24 mouse cellular contexts compared by ENCODE assay signal in the genomic region with DNA sequence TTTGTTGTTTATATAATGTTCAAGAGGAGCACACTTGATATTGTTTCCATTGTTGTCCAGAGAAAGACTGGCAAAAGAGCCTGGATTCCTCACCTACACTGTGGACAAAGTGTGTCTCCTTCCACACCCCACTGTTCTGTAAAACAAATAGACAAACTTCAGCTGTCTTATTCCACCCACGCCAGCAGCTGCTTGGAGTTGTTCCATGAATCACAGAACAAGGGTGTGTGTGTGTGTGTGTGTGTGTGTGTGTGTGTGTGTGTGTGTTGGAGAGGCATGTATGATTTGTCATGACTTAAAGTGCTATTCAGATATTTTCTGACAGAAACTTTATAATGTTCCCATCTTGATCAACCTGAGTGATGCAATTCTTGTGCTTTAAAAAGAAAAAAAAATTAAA.
A peak's percentile ranks its signal among the peaks of the same experiment; 100 is the strongest.
DNase-seq lines count a peak whose midpoint lies in the region; ATAC-seq and TF ChIP-seq lines count a peak whose summit lies in the region.
"Had no signal": no experiment of that assay in that cellular context is flagged by ENCODE, and none has a peak within 500 bp of the region (broad histone marks: within the 10 kb centered on the region; RNA-seq: fewer than 3 reads in every experiment).

No protein-coding gene starts in this region.

- no peak for ATAC-seq in heart, embryonic 11.5 days (replicated peaks; ENCODE audit: insufficient number of reproducible peaks, low FRiP score, low TSS enrichment)
- no peak for ATAC-seq in liver, embryonic 11.5 days (replicated peaks; ENCODE audit: low FRiP score)
- ATAC-seq: forebrain, embryonic 16.5 days; inflammation-experienced regulatory T-cells, adult 6 months had no signal

- no peaks in the 10 kb centered on the region for H3K4me1 ChIP-seq in heart, adult 2 months (ENCODE audit: control insufficient read depth, insufficient read depth, low read length)
- no peaks in the 10 kb centered on the region for H3K4me1 ChIP-seq in heart, embryonic 11.5 days (ENCODE audit: control insufficient read depth, insufficient read depth, low read length)
- H3K4me1 ChIP-seq in liver, embryonic 11.5 days (replicated peaks; ENCODE audit: control insufficient read depth, insufficient read depth, low read length), result no peaks in the 10 kb centered on the region
- H3K4me1 ChIP-seq: embryonic facial prominence, embryonic 13.5 days; heart, embryonic 15.5 days; hindbrain, embryonic 13.5 days; limb, embryonic 12.5 days; liver, embryonic 13.5 days; lung, embryonic 15.5 days; midbrain, embryonic 12.5 days; neural tube, embryonic 13.5 days had no signal

- no peak for TF ChIP-seq CTCF in heart, adult 2 months (IDR thresholded peaks at IDR 0.05)

- no peak overlapping the region for H3K4me2 ChIP-seq in heart, embryonic 11.5 days
- no peak overlapping the region for H3K4me2 ChIP-seq in liver, embryonic 11.5 days
- H3K4me2 ChIP-seq: embryonic facial prominence, embryonic 13.5 days; heart, embryonic 15.5 days; hindbrain, embryonic 13.5 days; limb, embryonic 12.5 days; liver, embryonic 13.5 days; lung, embryonic 15.5 days; midbrain, embryonic 12.5 days; neural tube, embryonic 13.5 days had no signal

- no peak for TF ChIP-seq EP300 in heart, adult 2 months (IDR thresholded peaks at IDR 0.05; ENCODE audit: insufficient read depth, low read depth, low read length)

- DNase-seq in heart, adult 2 months, result peak; percentile 14 to 26
- DNase-seq in left cerebral cortex, postnatal 14 days (ENCODE audit: low spot score in 2 of 2), result peak; percentile 25 to 59
- no peak for DNase-seq in left cerebral cortex, postnatal 4 days
- DNase-seq in Muller cell, postnatal 12 days (ENCODE audit: inconsistent ontology term), result peak; percentile 45
- DNase-seq in gastrocnemius, postnatal 25 days, result peak; percentile 21
- DNase-seq in thymus, postnatal 0 days (ENCODE audit: low spot score), result no peak
- DNase-seq in liver, embryonic 11.5 days (ENCODE audit: low spot score), result no peak
- DNase-seq: adrenal gland, adult 8-10 months; cerebellum, postnatal 10 days; kidney, adult 8-10 months; kidney, postnatal 36 days; layer of hippocampus, adult 9-11 months; liver, embryonic 13.5 days; thymus, postnatal 25 days had no signal

- H3K4me3 ChIP-seq in heart, adult 2 months, result no peak overlapping the region
- H3K4me3 ChIP-seq in heart, embryonic 11.5 days (ENCODE audit: low read depth, low read length), result no peak overlapping the region
- no peak overlapping the region for H3K4me3 ChIP-seq in liver, embryonic 11.5 days (ENCODE audit: low read depth, low read length)
- H3K4me3 ChIP-seq: embryonic facial prominence, embryonic 13.5 days; heart, embryonic 15.5 days; hindbrain, embryonic 13.5 days; limb, embryonic 12.5 days; liver, embryonic 13.5 days; lung, embryonic 15.5 days; midbrain, embryonic 12.5 days; neural tube, embryonic 13.5 days had no signal

- H3K27ac ChIP-seq in heart, adult 2 months, result no peak overlapping the region
- H3K27ac ChIP-seq in heart, embryonic 11.5 days (ENCODE audit: low read depth, low read length), result no peak overlapping the region
- no peak overlapping the region for H3K27ac ChIP-seq in liver, embryonic 11.5 days (ENCODE audit: low read depth, low read length)
- H3K27ac ChIP-seq: embryonic facial prominence, embryonic 13.5 days; heart, embryonic 15.5 days; hindbrain, embryonic 13.5 days; limb, embryonic 12.5 days; liver, embryonic 13.5 days; lung, embryonic 15.5 days; midbrain, embryonic 12.5 days; neural tube, embryonic 13.5 days had no signal

- no peak for TF ChIP-seq POLR2A in heart, adult 2 months (IDR thresholded peaks at IDR 0.05; ENCODE audit: insufficient read depth, low read depth, low read length)

- WGBS in heart, adult 2 months, result 17% methylated on average over 1 of the region's 1 CpGs
- 43% methylated on average over 1 of the region's 1 CpGs for WGBS in heart, embryonic 11.5 days (ENCODE audit: insufficient replicate concordance)
- 74% methylated on average over 1 of the region's 1 CpGs for WGBS in liver, embryonic 11.5 days

- no peaks in the 10 kb centered on the region for H3K9me3 ChIP-seq in heart, embryonic 11.5 days (replicated peaks; ENCODE audit: control insufficient read depth, low read length)
- no peaks in the 10 kb centered on the region for H3K9me3 ChIP-seq in liver, embryonic 11.5 days (ENCODE audit: control insufficient read depth, low read length)
- H3K9me3 ChIP-seq: embryonic facial prominence, embryonic 13.5 days; heart, embryonic 15.5 days; hindbrain, embryonic 13.5 days; limb, embryonic 12.5 days; liver, embryonic 13.5 days; lung, embryonic 15.5 days; midbrain, embryonic 12.5 days; neural tube, embryonic 13.5 days had no signal

- no peaks in the 10 kb centered on the region for H3K36me3 ChIP-seq in heart, adult 2 months (ENCODE audit: control insufficient read depth, insufficient read depth, low read length)
- no peaks in the 10 kb centered on the region for H3K36me3 ChIP-seq in heart, embryonic 11.5 days (ENCODE audit: control insufficient read depth, insufficient read depth, low read length)
- no peaks in the 10 kb centered on the region for H3K36me3 ChIP-seq in liver, embryonic 11.5 days (ENCODE audit: control insufficient read depth, insufficient read depth, low read length)
- H3K36me3 ChIP-seq: embryonic facial prominence, embryonic 13.5 days; heart, embryonic 15.5 days; hindbrain, embryonic 13.5 days; limb, embryonic 12.5 days; liver, embryonic 13.5 days; lung, embryonic 15.5 days; midbrain, embryonic 12.5 days; neural tube, embryonic 13.5 days had no signal

- H3K79me2 ChIP-seq in heart, adult 2 months (replicated peaks; ENCODE audit: control insufficient read depth, insufficient read depth, low read length), result no peaks in the 10 kb centered on the region

- no peaks in the 10 kb centered on the region for H3K27me3 ChIP-seq in heart, adult 2 months (ENCODE audit: control insufficient read depth, insufficient read depth, low read length)
- H3K27me3 ChIP-seq in heart, embryonic 11.5 days (ENCODE audit: control insufficient read depth, insufficient read depth, low read length), result no peaks in the 10 kb centered on the region
- H3K27me3 ChIP-seq in liver, embryonic 11.5 days (replicated peaks; ENCODE audit: control insufficient read depth, insufficient read depth, low read length), result no peaks in the 10 kb centered on the region
- H3K27me3 ChIP-seq: embryonic facial prominence, embryonic 13.5 days; heart, embryonic 15.5 days; hindbrain, embryonic 13.5 days; limb, embryonic 12.5 days; liver, embryonic 13.5 days; lung, embryonic 15.5 days; midbrain, embryonic 12.5 days; neural tube, embryonic 13.5 days had no signal

- H3K9ac ChIP-seq in heart, adult 2 months (ENCODE audit: low read depth, low read length), result no peak overlapping the region
- no peak overlapping the region for H3K9ac ChIP-seq in heart, embryonic 11.5 days (ENCODE audit: low read depth, low read length)
- H3K9ac ChIP-seq in liver, embryonic 11.5 days (ENCODE audit: low read depth, low read length), result no peak overlapping the region
- H3K9ac ChIP-seq: embryonic facial prominence, embryonic 13.5 days; heart, embryonic 15.5 days; hindbrain, embryonic 13.5 days; limb, embryonic 12.5 days; liver, embryonic 13.5 days; lung, embryonic 15.5 days; midbrain, embryonic 12.5 days; neural tube, embryonic 13.5 days had no signal

- intact Hi-C loops in heart, adult 2 months (cut with DNase I), result no loop called here
- intact Hi-C loops in left cerebral cortex, postnatal 14 days (cut with DNase I), result loop anchor here (5.0 to 10.0 kb wide), 2 partner anchors 587 to 1210 kb away; no protein-coding TSS in a partner anchor
- intact Hi-C loops in left cerebral cortex, postnatal 4 days (cut with DNase I), result loop anchor here (5.0 to 10.0 kb wide), 3 partner anchors 925 to 1210 kb away; no protein-coding TSS in a partner anchor

Comparison
In these comparisons a context has a peak if more than half of its experiments do, and no peak if none do; other contexts are left out.
1. DNase-seq: peak in heart, adult 2 months (2 of 2), left cerebral cortex, postnatal 14 days (2 of 2), Muller cell, postnatal 12 days (single experiment) and gastrocnemius, postnatal 25 days (single experiment); none in left cerebral cortex, postnatal 4 days (single experiment), thymus, postnatal 0 days (single experiment) and liver, embryonic 11.5 days (single experiment).